26 mouse cellular contexts compared by ENCODE assay signal in the genomic region with DNA sequence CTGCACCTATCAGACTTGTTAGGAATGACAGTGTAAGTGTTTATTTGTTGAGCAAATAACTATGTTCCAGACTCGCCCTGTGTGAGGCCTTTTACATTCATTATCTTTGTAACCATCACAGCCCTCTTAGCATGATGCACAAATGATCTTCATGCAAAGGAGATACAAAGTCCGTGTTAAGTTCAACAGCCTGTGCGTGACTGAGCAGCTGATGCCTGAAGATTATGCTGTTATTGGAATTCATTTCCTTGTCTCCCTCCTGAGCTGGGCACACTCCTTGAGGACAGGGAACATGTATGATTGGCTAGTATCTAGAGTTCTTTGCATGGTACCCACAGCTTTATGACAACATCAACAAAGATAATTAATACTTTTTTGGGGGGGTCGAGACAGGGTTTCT.
A peak's percentile ranks its signal among the peaks of the same experiment; 100 is the strongest.
DNase-seq lines count a peak whose midpoint lies in the region; ATAC-seq and TF ChIP-seq lines count a peak whose summit lies in the region.
"Had no signal": no experiment of that assay in that cellular context is flagged by ENCODE, and none has a peak within 500 bp of the region (broad histone marks: within the 10 kb centered on the region; RNA-seq: fewer than 3 reads in every experiment).

No protein-coding gene starts in this region.

- TF ChIP-seq CTCF in intestine, postnatal 0 days (IDR thresholded peaks at IDR 0.05; ENCODE audit: low read depth): no peak

- peak; percentile 52 for ATAC-seq in intestine, embryonic 15.5 days
- ATAC-seq in intestine, postnatal 0 days: peak; percentile 86
- ATAC-seq: activated CD4-positive, CD25-positive, alpha-beta regulatory T cell, adult 4 months; CD4-positive, CD25-positive, alpha-beta regulatory T cell, adult 4 months; forebrain, embryonic 14.5 days; forebrain, embryonic 16.5 days; Patski had no signal

- peak; percentile 41 for DNase-seq in heart, adult 11 months
- DNase-seq in heart, postnatal 36 days: no peak
- DNase-seq in spleen, adult 18-20 months: no peak
- DNase-seq: adrenal gland, adult 8-10 months; adrenal gland, postnatal 14 days; adrenal gland, postnatal 36 days; B cell, adult 2 months; cerebellum, adult 11-12 months; cerebellum, adult 2 months; cerebellum, adult 9-10 months; cerebellum, postnatal 10 days; cerebellum, postnatal 25 days had no signal

- WGBS in intestine, embryonic 15.5 days: 70% methylated on average over 4 of the region's 4 CpGs
- 44% methylated on average over 4 of the region's 4 CpGs for WGBS in intestine, postnatal 0 days

- no peak overlapping the region for H3K4me2 ChIP-seq in intestine, embryonic 15.5 days (replicated peaks)
- no peak overlapping the region for H3K4me2 ChIP-seq in intestine, postnatal 0 days (replicated peaks; ENCODE audit: low read depth)
- H3K4me2 ChIP-seq: embryonic facial prominence, embryonic 12.5 days; forebrain, embryonic 12.5 days had no signal

- intact Hi-C loops in heart, postnatal 36 days (cut with DNase I): no loop called here

- H3K27ac ChIP-seq in intestine, embryonic 15.5 days: no peak overlapping the region
- H3K27ac ChIP-seq in intestine, postnatal 0 days (ENCODE audit: low read depth, low read length): no peak overlapping the region
- H3K27ac ChIP-seq: embryonic facial prominence, embryonic 10.5 days; embryonic facial prominence, embryonic 12.5 days; forebrain, embryonic 10.5 days; forebrain, embryonic 12.5 days had no signal

- no peak overlapping the region for H3K4me3 ChIP-seq in intestine, embryonic 15.5 days (replicated peaks)
- H3K4me3 ChIP-seq in intestine, postnatal 0 days (ENCODE audit: low read depth, low read length): no peak overlapping the region
- H3K4me3 ChIP-seq: embryonic facial prominence, embryonic 10.5 days; embryonic facial prominence, embryonic 12.5 days; erythroblast, embryonic 14.5 days; forebrain, embryonic 10.5 days; forebrain, embryonic 12.5 days had no signal

- H3K4me1 ChIP-seq in intestine, embryonic 15.5 days (replicated peaks): no peaks in the 10 kb centered on the region
- peaks cover 3% of the 10 kb centered on the region; the same call in 1 of the 2 replicates for H3K4me1 ChIP-seq in intestine, postnatal 0 days (replicated peaks; ENCODE audit: control insufficient read depth, insufficient read depth, low read length)
- H3K4me1 ChIP-seq: embryonic facial prominence, embryonic 12.5 days; forebrain, embryonic 12.5 days had no signal

- H3K9ac ChIP-seq in intestine, embryonic 15.5 days: no peak overlapping the region
- H3K9ac ChIP-seq in intestine, postnatal 0 days (ENCODE audit: low read depth, low read length): no peak overlapping the region
- H3K9ac ChIP-seq: embryonic facial prominence, embryonic 12.5 days; forebrain, embryonic 12.5 days had no signal

- no peaks in the 10 kb centered on the region for H3K27me3 ChIP-seq in intestine, embryonic 15.5 days (replicated peaks)
- no peaks in the 10 kb centered on the region for H3K27me3 ChIP-seq in intestine, postnatal 0 days (replicated peaks; ENCODE audit: control insufficient read depth, insufficient read depth, low read length)
- H3K27me3 ChIP-seq: CH12.LX; embryonic facial prominence, embryonic 12.5 days; Patski had no signal

- H3K9me3 ChIP-seq in intestine, embryonic 15.5 days: no peaks in the 10 kb centered on the region
- no peaks in the 10 kb centered on the region for H3K9me3 ChIP-seq in intestine, postnatal 0 days (ENCODE audit: control insufficient read depth)
- H3K9me3 ChIP-seq: embryonic facial prominence, embryonic 10.5 days; embryonic facial prominence, embryonic 12.5 days; forebrain, embryonic 10.5 days; forebrain, embryonic 12.5 days had no signal

- no peaks in the 10 kb centered on the region for H3K36me3 ChIP-seq in intestine, embryonic 15.5 days
- no peaks in the 10 kb centered on the region for H3K36me3 ChIP-seq in intestine, postnatal 0 days (ENCODE audit: control insufficient read depth, insufficient read depth)
- H3K36me3 ChIP-seq: embryonic facial prominence, embryonic 10.5 days; embryonic facial prominence, embryonic 12.5 days; forebrain, embryonic 10.5 days; forebrain, embryonic 12.5 days; G1E had no signal
